In the genomic region with DNA sequence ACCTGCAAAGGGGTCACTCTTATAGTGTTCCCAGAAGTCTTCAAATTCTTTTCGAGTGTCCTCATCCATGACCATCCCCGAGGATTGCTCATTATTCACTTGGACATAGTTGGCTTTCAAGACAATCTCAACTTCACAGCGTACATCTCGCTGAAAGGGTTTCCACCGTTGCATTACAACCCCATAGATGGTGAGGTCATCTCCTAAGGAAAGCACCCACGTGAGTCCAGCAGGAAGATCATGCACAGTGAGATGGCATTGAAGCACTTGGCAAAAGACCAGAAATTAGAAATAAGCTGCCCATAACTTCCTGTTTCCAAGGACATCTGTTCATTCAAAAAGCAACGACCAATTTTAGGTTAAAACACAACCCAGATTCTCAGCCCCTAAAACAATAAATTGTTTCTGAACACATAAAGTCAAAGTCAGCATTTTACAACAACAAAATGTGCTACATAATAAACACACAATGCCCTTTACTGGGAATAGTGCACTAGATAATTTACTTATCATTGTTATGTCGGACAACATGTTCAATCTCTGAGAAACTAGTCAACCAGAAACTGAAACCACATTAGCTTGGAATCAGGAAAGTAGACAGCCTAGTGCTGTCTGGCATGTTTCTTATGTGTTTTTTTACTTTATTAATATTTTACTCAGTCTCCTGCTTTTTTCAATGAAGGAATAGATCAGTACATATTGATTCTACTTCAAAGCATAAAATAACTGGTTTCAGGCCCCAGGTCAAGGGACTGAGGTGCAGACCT, we compare ENCODE assay signal across 19 mouse cellular contexts. TPM values are rescaled to one million over a fixed set of nuclear protein-coding genes. Genes with fewer than 3 reads are reported as not detected.
DNase-seq lines count a peak whose midpoint lies in the region; ATAC-seq and TF ChIP-seq lines count a peak whose summit lies in the region.
"Had no signal": no experiment of that assay in that cellular context is flagged by ENCODE, and none has a peak within 500 bp of the region (broad histone marks: within the 10 kb centered on the region; RNA-seq: fewer than 3 reads in every experiment).

No protein-coding gene starts in this region.

- no peak overlapping the region for H3K4me2 ChIP-seq in limb, embryonic 11.5 days (ENCODE audit: low read depth, severe bottlenecking)
- no peak overlapping the region for H3K4me2 ChIP-seq in CH12.LX (ENCODE audit: insufficient read depth, low read depth, poor library complexity, severe bottlenecking)
- H3K4me2 ChIP-seq: limb, embryonic 13.5 days; neural tube, embryonic 13.5 days had no signal

- no peak overlapping the region for H3K27ac ChIP-seq in limb, embryonic 11.5 days (replicated peaks; ENCODE audit: low read depth, low read length)
- no peak overlapping the region for H3K27ac ChIP-seq in limb, embryonic 10.5 days
- H3K27ac ChIP-seq in CH12.LX (ENCODE audit: insufficient read depth, low read depth), result no peak overlapping the region
- H3K27ac ChIP-seq: forebrain, embryonic 10.5 days; hindbrain, postnatal 0 days; limb, embryonic 13.5 days; neural tube, embryonic 13.5 days had no signal

- no peak for TF ChIP-seq RAD21 in CH12.LX (IDR thresholded peaks at IDR 0.05; ENCODE audit: low read depth, low read length)

- peaks cover 8% of the 10 kb centered on the region; the same call in 1 of the 2 replicates for H3K36me3 ChIP-seq in limb, embryonic 11.5 days (ENCODE audit: control insufficient read depth, insufficient read depth, low read length)
- peaks cover 82% of the 10 kb centered on the region for H3K36me3 ChIP-seq in limb, embryonic 10.5 days
- peaks cover 41 to 71% of the 10 kb centered on the region in 2 experiments for H3K36me3 ChIP-seq in CH12.LX (replicated peaks in 1 of 2; ENCODE audit: control insufficient read depth in 1 of 2, insufficient read depth in 1 of 2, low read length in 1 of 2)

- in situ Hi-C loops in CH12.LX (cut with MboI; ENCODE audit: low pct_ligation_motif_present, low pct_unique_long_range_greater_than_20kb, low sequenced_read_pairs), result no loop called here

- no peak for ATAC-seq in limb, embryonic 11.5 days (ENCODE audit: insufficient number of reproducible peaks, low FRiP score, low TSS enrichment, low read depth)
- peak; percentile 91 for ATAC-seq in megakaryocyte progenitor cell, adult 5-6 weeks (replicated peaks; ENCODE audit: poor library complexity)
- ATAC-seq: activated CD4-positive, CD25-positive, alpha-beta regulatory T cell, adult 4 months; hindbrain, postnatal 0 days; midbrain, embryonic 16.5 days had no signal

- WGBS in limb, embryonic 11.5 days, result 93% methylated on average over 8 of the region's 8 CpGs
- WGBS in limb, embryonic 10.5 days, result 96% methylated on average over 8 of the region's 8 CpGs

- TF ChIP-seq CTCF in CH12.LX (conservative IDR thresholded peaks at IDR 0.05 in 1 of 2, IDR thresholded peaks at IDR 0.05 in 1 of 2; ENCODE audit: low read depth in 2 of 2, low read length in 2 of 2), result no peak

- no peaks in the 10 kb centered on the region for H3K4me1 ChIP-seq in limb, embryonic 11.5 days (ENCODE audit: control insufficient read depth, insufficient read depth, low read length)
- H3K4me1 ChIP-seq in limb, embryonic 10.5 days, result no peaks in the 10 kb centered on the region
- H3K4me1 ChIP-seq in CH12.LX (ENCODE audit: control insufficient read depth in 1 of 2, insufficient read depth in 2 of 2), result peaks cover 3 to 14% of the 10 kb centered on the region in 2 experiments
- H3K4me1 ChIP-seq: forebrain, embryonic 10.5 days; limb, embryonic 13.5 days; neural tube, embryonic 13.5 days had no signal

- H3K4me3 ChIP-seq in limb, embryonic 11.5 days (ENCODE audit: low read depth, low read length), result no peak overlapping the region
- H3K4me3 ChIP-seq in limb, embryonic 10.5 days, result no peak overlapping the region
- H3K4me3 ChIP-seq in CH12.LX (replicated peaks in 1 of 3; ENCODE audit: low read depth in 2 of 3, low read length in 2 of 3, poor library complexity in 1 of 3), result no peak overlapping the region
- H3K4me3 ChIP-seq: forebrain, embryonic 10.5 days; limb, embryonic 13.5 days; neural tube, embryonic 13.5 days had no signal

- H3K9ac ChIP-seq in limb, embryonic 11.5 days (ENCODE audit: low read length), result no peak overlapping the region
- no peak overlapping the region for H3K9ac ChIP-seq in CH12.LX (ENCODE audit: insufficient read depth, low read depth)
- H3K9ac ChIP-seq: limb, embryonic 13.5 days; neural tube, embryonic 13.5 days had no signal

- H3K79me2 ChIP-seq in CH12.LX (replicated peaks; ENCODE audit: control insufficient read depth, extremely low read depth, insufficient read depth, poor library complexity, severe bottlenecking), result no peaks in the 10 kb centered on the region

- DNase-seq in adrenal gland, postnatal 14 days, result peak; percentile 21
- no peak for DNase-seq in adrenal gland, adult 18-20 months (ENCODE audit: low spot score in 2 of 2)
- DNase-seq in limb, embryonic 11.5 days (ENCODE audit: low spot score), result peak; percentile 12
- DNase-seq in limb, embryonic 10.5 days (ENCODE audit: low spot score), result no peak
- DNase-seq in CH12.LX (ENCODE audit: extremely low read depth), result no peak
- no peak for DNase-seq in neural tube, embryonic 10.5 days (ENCODE audit: extremely low spot score, low spot score)
- DNase-seq in frontal cortex, postnatal 10 days (ENCODE audit: low spot score in 2 of 2), result no peak
- DNase-seq: cerebellum, postnatal 10 days; gastrocnemius, postnatal 36 days; kidney, postnatal 10 days; spleen, adult 18-20 months; thymus, postnatal 4 days had no signal

- no peak; the same call in 1 of the 2 replicates for TF ChIP-seq EP300 in CH12.LX (IDR thresholded peaks at IDR 0.05; ENCODE audit: low read length)

- dilution Hi-C loops in CH12.LX (cut with MboI; ENCODE audit: extremely low pct_ligation_motif_present, extremely low pct_unique_long_range_greater_than_20kb, low sequenced_read_pairs), result no loop called here

- H3K9me3 ChIP-seq in limb, embryonic 11.5 days (ENCODE audit: control insufficient read depth, low read length), result no peaks in the 10 kb centered on the region
- H3K9me3 ChIP-seq in limb, embryonic 10.5 days (replicated peaks), result no peaks in the 10 kb centered on the region
- no peaks in the 10 kb centered on the region for H3K9me3 ChIP-seq in CH12.LX (replicated peaks; ENCODE audit: low read length)
- H3K9me3 ChIP-seq: forebrain, embryonic 10.5 days; limb, embryonic 13.5 days; neural tube, embryonic 13.5 days had no signal

- no peak for TF ChIP-seq POLR2A in CH12.LX (IDR thresholded peaks at IDR 0.05; ENCODE audit: low read depth, low read length)

- no peaks in the 10 kb centered on the region for H3K27me3 ChIP-seq in limb, embryonic 11.5 days (ENCODE audit: control insufficient read depth, insufficient read depth, low read length)
- H3K27me3 ChIP-seq in limb, embryonic 10.5 days (ENCODE audit: low read depth, poor library complexity, severe bottlenecking), result no peaks in the 10 kb centered on the region
- no peaks in the 10 kb centered on the region for H3K27me3 ChIP-seq in CH12.LX (replicated peaks)
- H3K27me3 ChIP-seq: limb, embryonic 13.5 days; neural tube, embryonic 13.5 days had no signal

TF ChIP-seq in CH12.LX, 34 proteins besides CTCF, POLR2A, EP300 and RAD21:
- peak; percentile 33 for TF ChIP-seq BHLHE40 (IDR thresholded peaks at IDR 0.05; ENCODE audit: low read depth, low read length)
- TF ChIP-seq MAFK (IDR thresholded peaks at IDR 0.05; ENCODE audit: insufficient replicate concordance, low read length), result peak; percentile 59; the same call in 1 of the 2 replicates
- TF ChIP-seq ETS1 (conservative IDR thresholded peaks at IDR 0.05; ENCODE audit: low read depth, low read length), result 0 out of 2 replicates have a peak, but pooled peaks have one; percentile 26
- no peak for TF ChIP-seq UBTF (IDR thresholded peaks at IDR 0.05; ENCODE audit: low read depth, low read length)
TF ChIP-seq in CH12.LX: peak in this region for 3.

RNA-seq across cellular contexts. Expression of gene Mcm9, which starts 14.2 kb away (rescaled TPM):
- total RNA-seq in adrenal gland, postnatal 14 days (2021), result 10.2 and 10.9 TPM in 2 replicates
- total RNA-seq in adrenal gland, adult 18-20 months (2021), result 1 to 10 TPM; 5.9 to 8.2 TPM
- 16.0 and 17.1 TPM in 2 replicates for polyA plus RNA-seq in limb, embryonic 11.5 days (2014; fragmentation: Nextera tagmentation; extraction: Ambion mirVana)
- polyA plus RNA-seq in limb, embryonic 10.5 days (2016; fragmentation: Nextera tagmentation; extraction: Ambion mirVana), result 12.5 and 14.7 TPM in 2 replicates
- total RNA-seq in CH12.LX (2012; rRNA removed) (9.0 and 9.7 TPM in 2 replicates), CH12.LX (2014; rRNA removed) (6.3 and 6.7 TPM in 2 replicates)
- polyA plus RNA-seq in CH12.LX (2012; ENCODE audit: insufficient read length, low read depth), result 15.9 and 18.4 TPM in 2 replicates
- total RNA-seq in megakaryocyte progenitor cell, adult 5-6 weeks (2015), result 16.5 and 17.9 TPM in 2 replicates
- total RNA-seq in megakaryocyte progenitor cell, adult 5-6 weeks (2017), result 10.2 and 19.5 TPM in 2 replicates

RNA-seq across cellular contexts. Expression of gene Asf1a, which starts 19.5 kb away (rescaled TPM):
- 35.9 and 36.5 TPM in 2 replicates for total RNA-seq in adrenal gland, postnatal 14 days (2021)
- total RNA-seq in adrenal gland, adult 18-20 months (2021), result 10 to 100 TPM; 27.2 to 29.9 TPM
- polyA plus RNA-seq in limb, embryonic 11.5 days (2014; fragmentation: Nextera tagmentation; extraction: Ambion mirVana), result 168 and 169 TPM in 2 replicates
- 176 and 177 TPM in 2 replicates for polyA plus RNA-seq in limb, embryonic 10.5 days (2016; fragmentation: Nextera tagmentation; extraction: Ambion mirVana)
- total RNA-seq in CH12.LX (2012; rRNA removed), result 35.5 and 46.5 TPM in 2 replicates
- 128 and 185 TPM in 2 replicates for total RNA-seq in CH12.LX (2014; rRNA removed)
- polyA plus RNA-seq in CH12.LX (2012; ENCODE audit: insufficient read length, low read depth), result 107 and 133 TPM in 2 replicates
- total RNA-seq in megakaryocyte progenitor cell, adult 5-6 weeks (2015), result 116 and 118 TPM in 2 replicates
- total RNA-seq in megakaryocyte progenitor cell, adult 5-6 weeks (2017), result 80.2 and 104 TPM in 2 replicates

Comparison
In these comparisons a context has a peak if more than half of its experiments do, and no peak if none do; other contexts are left out.
1. DNase-seq: peak in adrenal gland, postnatal 14 days (single experiment) and limb, embryonic 11.5 days (single experiment); none in adrenal gland, adult 18-20 months (0 of 2), limb, embryonic 10.5 days (single experiment), CH12.LX (single experiment), neural tube, embryonic 10.5 days (single experiment) and frontal cortex, postnatal 10 days (0 of 2).